Mouse (Mus musculus) natural killer cell, adult 2 months (primary cell): ENCODE measurements around the gene Coq7.

Experiments used
- DNase-seq, 2 experiments: peaks; one replicate each; pipeline ENCODE4 v3.0.0; 2022; ENCODE audit warnings: low spot score in 2 of 2

Coq7 gene

DNA sequence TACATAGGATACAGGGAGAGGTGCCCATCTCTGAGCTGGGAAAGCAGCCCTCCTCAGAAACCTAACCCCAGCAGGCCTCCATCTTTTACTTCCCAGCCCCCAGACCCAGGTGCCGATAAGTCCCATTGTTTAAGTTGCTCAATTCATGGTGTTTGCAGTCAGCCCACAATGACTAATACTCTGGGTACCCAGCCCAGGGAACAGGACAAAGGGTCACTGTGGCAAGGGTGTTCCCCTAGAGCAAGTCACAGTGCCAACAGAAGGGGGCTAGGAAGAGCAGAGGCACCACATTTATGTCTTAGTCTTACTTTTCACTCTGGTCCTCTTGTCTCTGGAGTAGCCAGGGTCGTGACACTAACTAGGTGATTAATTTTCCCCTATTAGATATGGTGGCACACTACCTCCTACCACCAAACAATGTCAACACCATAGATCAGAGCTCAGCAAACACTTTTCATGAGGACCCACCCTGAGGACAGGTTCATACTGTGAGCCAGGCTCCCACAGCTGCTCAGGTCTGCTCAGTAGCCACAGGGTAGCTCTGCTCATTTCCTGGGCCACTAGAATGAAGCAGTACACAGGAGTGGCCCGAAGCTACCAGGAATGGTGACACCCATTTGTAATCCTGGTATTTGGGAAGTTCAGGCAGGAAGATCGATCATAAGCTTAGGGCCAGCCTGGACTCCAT, 38.1 kb downstream of the Coq7 start:
- no peak for DNase-seq

GRCm38 (mm10) chr7:118493892-118494291, 39.3 kb downstream of the Coq7 start:
- no peak for DNase-seq

GRCm38 (mm10) chr7:118491431-118492147, 41.6 kb downstream of the Coq7 start, which contains the start of gene Itpripl2:
TSS of gene Itpripl2 (minus strand) at chr7:118491975.
- peak; percentile 37 to 54 for DNase-seq

DNA sequence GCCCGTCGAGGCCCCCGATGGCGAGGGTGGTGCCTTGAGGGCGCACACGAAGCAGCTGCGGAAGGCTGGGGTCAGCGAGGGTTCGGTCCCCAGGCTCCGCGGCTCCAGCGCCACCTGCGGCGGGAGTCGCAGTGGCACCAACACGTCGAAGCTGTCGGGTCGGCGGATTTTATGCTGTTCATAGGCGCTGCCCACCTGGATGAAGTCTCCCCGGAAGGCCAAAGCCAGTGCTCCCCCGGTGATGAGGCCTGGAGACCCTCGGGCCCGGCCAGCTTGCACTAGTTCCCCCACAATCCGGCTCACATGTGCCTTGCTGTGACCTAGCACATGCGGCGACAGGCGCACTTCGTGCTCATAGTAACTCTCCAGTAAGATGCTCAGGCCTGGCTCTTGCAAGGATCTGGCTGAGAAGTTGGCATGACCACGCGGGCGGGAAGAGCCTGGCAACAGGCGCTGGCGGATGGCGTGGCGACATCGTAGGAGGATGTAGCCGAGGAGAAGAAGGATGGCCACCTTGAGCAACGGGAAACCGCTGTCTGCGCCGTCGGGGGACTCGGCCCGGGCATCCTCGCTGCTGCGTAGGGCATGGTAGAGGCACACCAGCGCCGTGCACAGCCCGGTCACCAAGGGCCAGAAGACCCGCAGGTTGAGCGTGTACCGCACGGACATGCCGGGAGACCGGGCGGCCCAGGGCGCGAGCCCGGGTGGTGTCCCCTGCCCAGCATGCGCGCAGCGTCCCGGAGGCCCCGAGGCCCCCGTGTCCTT, 42.3 kb downstream of the Coq7 start:
- DNase-seq: peak in 1 of 2 experiments; percentile 2

GRCm38 (mm10) chr7:118489706-118490665, 43.2 kb downstream of the Coq7 start:
- DNase-seq: no peak

DNA sequence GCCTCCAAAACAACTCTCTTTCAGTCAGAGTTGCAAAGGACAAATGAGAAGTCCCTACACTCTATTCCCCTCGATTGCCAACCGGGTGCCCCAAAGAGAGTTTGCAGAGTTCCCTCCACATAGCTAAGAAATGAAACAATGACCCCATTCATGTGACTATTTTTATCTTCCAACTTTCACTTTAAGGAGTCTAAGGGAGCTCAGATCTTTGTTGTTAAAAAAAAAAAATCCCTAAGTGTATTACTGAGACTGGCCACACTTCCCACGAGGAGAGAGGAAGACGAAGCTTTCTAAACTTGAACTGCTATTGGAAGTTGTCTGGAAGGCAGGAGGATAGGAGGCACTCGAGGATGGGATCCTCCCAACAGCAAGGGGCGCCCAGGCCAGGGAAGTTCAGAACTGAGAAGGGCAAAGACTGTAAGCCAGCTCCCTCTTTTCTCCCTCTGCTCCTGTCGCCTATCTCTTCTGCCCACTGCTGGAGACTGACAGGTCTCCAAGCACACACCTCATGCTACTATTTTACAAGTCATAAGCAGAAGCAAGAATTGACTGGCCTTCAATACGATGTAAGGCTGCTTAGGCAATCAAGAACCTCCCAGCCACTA, 45.0 kb downstream of the Coq7 start:
- no peak for DNase-seq

DNA sequence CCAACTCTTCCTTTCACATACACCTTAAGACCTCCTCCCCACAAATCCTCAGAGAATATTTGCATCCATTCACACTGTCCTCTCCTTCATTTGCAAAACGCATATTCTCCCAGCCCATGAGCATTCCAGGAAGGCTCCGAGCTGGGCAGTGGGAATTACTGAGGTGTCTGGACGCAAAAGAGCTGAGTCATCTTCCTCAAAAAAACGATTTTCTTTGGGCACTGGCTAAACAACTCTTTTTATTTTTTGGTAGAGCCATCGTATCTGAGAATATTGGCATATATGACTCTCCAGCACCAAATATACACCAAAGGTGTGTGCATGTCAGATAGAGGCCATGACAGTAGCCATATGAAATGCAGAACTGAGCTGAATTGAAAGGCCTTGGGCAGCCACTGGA, 46.2 kb downstream of the Coq7 start:
- DNase-seq: no peak

- DNase-seq: no peak
These were observed 49.2 kb downstream of the Coq7 start for GRCm38 (mm10) chr7:118483996-118484395.

GRCm38 (mm10) chr7:118482001-118482400, 51.2 kb downstream of the Coq7 start:
- DNase-seq: no peak

DNA sequence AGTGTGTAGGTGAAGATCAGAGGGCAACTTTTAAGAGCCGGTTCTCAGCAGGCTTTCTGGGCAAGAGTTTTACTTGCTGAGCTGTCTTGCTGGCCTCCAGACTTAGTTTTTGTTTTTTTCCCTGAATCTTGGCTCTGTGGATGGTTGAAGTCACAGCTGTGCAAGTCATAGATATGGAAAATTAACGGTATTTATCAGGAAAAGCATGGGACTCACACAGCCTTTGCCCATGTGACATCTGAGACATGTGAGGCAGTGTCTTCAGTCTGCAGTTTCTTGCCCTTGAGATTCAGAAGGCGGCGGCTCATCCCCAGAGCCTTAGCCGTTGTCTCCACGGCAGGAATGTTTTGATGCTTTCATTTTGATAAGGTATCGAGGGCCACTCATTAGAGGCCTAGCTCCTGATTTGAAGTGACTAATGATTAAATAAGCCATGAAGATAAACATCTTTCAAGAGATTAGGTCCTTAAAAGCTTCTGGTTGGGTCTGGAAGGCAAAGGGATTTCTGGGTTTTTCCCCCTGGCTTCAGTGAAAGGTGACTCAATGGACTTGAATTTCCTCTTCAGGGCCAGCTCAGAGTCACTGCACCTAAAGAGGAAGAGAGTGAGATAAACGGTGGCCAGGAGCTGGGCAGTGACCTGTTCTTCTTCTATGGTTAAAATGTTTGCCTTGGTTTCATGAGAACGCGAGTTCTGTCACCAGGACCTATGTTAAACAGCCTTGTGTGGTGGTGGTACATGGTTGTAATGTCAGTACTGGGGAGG, 51.9 kb downstream of the Coq7 start:
- no peak for DNase-seq

DNA sequence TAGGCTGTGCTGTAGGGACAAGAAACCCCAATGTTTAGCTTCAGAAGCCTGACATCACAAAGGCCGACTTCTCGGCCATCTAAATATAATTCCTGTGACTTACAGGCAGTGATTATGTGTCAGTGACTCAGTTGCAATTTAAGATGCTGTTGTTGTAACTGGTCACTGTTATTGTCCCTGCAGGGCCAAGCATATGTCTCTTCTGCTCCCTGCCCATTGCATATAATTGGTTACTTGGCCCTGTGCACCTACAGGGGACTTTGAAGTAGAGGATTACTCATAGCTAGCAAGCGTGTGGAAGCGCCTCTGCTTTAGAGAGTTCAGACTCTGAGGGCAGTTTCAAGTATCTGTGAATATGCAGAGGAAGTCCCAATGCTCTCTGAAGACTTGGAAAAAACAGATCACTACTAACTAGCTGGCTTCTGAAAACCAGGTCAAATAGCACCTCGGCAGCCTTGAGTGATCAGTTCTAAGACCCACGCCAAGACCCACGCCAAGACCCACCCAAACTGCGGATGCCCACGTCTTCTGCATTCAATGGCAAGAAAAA, 52.9 kb downstream of the Coq7 start:
- DNase-seq: no peak

DNA sequence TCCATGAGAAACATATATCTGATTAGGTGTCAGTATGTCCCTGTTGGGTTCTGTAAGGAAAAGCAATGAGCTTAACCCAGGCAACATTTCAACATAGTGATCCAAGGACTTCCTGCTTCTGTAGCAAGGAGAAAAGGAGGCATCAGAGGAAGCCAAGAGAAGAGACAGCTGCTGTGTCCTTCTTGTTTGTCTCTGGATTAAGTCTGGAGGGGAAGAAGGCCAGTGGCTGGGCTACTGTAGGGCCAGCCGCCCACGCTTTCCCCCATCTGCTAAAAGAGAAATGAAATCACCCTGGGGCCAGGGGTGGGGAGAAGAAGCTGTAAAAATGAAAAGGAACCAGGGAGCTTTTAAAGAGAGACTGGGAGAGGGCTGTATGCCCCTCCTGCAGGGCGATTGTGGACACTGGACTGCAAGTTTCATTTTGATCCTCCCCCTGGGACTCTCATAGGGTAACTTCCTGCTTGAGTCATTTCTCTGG, 54.3 kb downstream of the Coq7 start:
- DNase-seq: no peak

DNA sequence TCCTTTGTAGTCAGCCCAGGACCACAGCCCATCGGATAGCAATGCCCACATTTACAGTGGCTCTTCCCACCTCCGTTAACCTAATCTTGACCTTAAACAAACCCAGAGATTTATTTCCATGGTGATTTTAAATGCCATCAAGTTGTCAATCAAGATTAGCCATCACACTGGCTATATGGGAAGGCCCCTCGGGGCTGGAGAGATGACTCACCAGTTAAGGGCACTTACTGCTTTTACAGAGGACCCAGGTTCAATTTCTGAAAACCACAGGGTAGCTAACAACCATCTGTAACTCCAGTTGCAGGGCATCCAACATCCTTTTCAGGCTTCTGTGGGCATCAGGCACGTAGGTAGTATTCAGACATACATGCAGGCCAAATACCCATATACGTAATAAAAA, 56.7 kb downstream of the Coq7 start:
- DNase-seq: no peak

GRCm38 (mm10) chr7:118475008-118475705, 58.0 kb downstream of the Coq7 start:
- DNase-seq: no peak

DNA sequence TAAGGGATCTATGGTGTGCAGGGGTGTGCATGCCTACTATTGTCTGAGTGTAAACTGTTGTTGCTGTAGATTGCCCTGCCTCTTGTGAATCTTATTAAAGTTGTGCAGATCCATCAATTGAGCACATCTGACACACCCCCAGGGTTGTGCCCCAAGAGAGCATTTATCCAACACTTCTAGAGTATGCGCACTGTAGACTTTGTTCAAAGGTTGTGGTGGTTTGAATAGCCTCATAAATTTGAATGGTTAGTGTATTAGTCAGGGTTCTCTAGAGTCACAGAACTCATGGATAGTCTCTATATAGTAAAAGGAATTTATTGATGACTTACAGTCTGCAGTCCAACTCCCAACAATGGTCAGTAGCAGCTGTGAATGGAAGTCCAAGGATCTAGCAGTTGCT, 60.3 kb downstream of the Coq7 start:
- DNase-seq: no peak

DNA sequence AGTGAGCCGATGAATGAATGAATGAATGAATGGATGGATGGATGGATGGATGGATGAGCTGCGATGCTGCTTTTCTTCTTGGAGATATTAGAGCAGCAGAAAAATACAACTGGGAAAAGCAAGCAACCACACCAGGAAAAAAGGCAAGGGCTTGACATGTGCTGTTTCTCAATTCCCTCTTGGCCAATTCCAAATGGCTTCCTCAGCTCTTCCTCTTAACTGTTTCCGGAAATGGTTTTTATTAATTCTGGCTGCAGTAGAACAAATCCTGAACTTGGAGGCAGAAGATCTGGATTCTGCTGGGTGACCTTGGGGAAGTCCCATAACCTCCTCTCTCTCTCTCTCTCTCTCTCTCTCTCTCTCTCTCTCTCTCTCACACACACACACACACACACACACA, 65.1 kb downstream of the Coq7 start:
- no peak for DNase-seq

GRCm38 (mm10) chr7:118464432-118464831, 68.7 kb downstream of the Coq7 start:
- no peak for DNase-seq

DNA sequence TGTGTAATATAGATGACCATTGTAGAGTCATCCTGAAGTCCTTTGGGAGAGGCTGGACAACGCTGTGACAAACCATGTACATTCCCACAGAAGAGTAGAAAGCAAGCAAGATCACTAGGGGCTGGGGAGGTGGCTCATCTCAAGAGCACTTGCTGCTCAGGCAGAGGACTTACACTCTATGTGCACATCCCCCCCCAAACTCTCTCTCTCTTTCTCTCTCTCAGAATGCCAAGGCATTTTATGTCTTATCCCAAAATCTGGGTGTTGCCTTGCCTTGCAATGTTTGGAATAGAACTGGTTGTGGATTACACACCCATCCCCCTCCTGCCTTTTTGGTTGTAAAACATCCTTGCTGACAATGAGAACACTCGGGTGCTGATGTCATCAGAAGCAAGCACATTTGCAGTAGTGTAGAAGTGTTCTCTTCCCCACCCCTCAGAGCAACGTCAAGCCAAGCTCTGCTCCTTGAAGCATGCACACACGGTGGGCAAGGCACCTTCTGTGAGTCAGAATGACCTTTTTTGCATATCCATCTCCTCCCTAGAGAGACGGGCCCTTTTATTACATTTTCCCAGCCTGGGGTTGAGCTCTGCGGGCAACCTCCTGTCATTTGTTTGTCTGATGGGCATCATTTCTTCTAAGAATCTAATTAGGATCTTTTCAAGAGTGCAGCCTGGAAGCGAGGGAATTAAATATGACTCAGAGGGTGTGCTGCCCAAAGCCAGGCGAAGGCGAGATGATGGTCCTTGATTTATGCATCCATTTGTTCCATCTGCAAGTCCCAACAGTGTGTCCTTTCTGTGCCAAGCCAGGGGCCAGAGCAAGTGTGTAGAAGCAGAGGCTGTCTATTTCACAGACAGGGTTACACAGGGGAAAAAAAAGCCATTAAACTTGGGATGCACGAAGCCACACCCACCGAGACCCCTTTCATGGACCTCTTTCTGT, 70.1 kb downstream of the Coq7 start:
- DNase-seq: no peak
